Mouse (Mus musculus) right cerebral cortex, postnatal 14 days (tissue): ENCODE results near the gene Slc6a21.

ENCODE experiments used
- DNase-seq: peaks from one replicate; pipeline ENCODE4 v3.0.0; 2022

Gene Slc6a21

DNA sequence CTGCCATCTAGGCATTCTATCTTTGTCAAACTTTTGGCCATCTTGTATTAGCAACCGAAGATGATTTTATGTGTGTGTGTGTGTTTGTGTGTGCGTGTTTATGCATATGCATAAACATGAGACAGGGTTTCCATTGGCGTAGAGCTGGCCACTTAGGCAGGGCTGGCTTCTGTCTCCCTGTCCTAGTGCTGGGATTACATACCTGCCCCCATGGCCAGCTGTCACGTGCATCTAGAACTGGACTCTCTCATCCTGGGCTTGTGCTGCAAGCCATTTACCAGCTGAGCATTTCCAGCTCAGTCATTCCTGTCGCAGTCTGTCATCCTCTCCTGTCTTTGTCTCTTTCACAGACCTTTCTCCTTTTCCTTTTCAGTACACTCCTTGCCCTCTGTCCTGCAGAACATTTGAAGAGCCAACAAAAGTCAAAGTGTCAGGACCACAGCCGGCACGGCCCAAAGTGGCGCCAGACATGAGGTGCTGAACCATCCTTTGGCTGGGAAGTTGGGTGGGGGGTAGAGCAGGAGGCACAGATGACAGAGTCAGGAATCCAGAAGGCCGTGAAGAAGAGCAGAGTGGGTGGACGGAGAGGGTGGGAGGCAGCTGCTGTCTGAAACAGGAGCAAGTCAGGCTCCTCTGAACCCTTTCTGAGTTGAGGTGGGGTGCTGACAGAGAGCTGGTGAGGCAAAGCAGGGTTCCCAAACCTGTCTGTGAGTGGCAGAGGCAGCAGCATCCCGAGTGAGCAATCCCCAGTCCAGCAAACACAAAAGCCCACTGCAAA lies 20.1 kb upstream of the Slc6a21 start:
- DNase-seq: no peak

DNA sequence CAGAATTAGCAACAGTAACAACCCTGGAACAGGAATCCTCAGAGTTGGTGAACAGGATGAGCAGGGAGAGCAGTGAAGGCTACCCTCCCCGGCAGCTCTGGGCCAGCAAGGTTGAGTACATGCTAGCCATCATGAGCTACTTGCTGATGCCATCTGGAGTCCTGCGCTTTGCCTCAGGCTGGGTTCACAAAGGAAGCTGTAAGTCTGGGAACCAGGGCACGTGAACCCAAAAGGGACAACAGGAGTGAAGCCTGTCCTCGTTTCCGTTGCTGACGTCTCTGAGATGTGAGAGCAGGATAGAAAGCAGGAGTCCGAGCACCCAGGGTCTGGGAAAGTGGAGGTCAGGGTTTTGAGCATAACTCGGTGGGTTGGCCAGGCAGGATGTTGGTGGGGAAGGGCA lies 18.0 kb upstream of the Slc6a21 start:
- DNase-seq: no peak

GRCm38 (mm10) chr7:45262266-45262665 lies 15.0 kb upstream of the Slc6a21 start:
- no peak for DNase-seq

- no peak for DNase-seq
Measured at GRCm38 (mm10) chr7:45263006-45263607, 14.2 kb upstream of the Slc6a21 start.

GRCm38 (mm10) chr7:45264348-45264747 lies 13.0 kb upstream of the Slc6a21 start:
- DNase-seq: no peak

DNA sequence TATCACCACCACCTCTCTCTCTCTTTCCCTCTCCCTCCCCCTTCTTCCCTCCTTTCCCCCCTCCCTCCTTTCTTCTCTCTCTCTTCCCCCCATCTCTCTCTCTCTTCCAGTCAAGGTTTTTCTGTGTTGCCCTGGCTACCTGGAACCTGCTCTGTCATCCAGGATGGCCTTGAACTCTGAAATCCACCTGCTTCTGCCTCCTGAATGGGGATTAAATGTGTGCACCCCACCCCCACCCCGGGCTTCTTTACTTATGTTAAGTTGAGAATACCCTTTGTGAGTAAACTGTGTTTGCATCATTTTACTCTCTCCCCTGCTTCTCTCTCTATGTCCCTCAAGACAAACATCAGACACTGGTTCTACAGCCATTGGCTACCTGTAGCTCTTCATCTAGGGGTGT lies 11.8 kb upstream of the Slc6a21 start:
- DNase-seq: no peak

- no peak for DNase-seq
Measured at GRCm38 (mm10) chr7:45272786-45273412, 4.4 kb upstream of the Slc6a21 start.

- DNase-seq: no peak
Measured at GRCm38 (mm10) chr7:45273672-45274071, 3.6 kb upstream of the Slc6a21 start.

- DNase-seq: peak; percentile 1
Measured at GRCm38 (mm10) chr7:45286486-45286885, 9.2 kb downstream of the Slc6a21 start.

DNA sequence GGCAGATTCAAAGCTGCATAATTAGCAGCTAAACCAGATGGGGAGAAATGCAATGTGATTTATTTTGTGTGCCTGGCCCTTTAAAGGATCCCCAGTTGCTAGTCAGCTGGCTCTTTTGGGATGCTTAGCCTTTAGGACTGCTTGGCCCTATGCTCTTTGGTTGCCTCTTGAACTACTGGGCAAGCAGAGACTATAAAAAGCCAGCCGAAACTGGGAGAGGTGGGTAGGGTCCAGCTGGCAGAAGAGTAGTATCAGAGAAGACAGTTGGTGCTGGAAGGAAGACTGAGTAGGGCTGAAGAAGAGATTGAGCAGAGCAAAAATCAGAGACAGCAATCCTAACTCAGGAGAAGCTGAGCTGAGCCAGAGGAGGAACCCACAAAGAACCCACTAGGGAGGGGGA lies 19.3 kb downstream of the Slc6a21 start:
- DNase-seq: no peak

- no peak for DNase-seq
Measured at GRCm38 (mm10) chr7:45297563-45297962, 20.2 kb downstream of the Slc6a21 start.

DNA sequence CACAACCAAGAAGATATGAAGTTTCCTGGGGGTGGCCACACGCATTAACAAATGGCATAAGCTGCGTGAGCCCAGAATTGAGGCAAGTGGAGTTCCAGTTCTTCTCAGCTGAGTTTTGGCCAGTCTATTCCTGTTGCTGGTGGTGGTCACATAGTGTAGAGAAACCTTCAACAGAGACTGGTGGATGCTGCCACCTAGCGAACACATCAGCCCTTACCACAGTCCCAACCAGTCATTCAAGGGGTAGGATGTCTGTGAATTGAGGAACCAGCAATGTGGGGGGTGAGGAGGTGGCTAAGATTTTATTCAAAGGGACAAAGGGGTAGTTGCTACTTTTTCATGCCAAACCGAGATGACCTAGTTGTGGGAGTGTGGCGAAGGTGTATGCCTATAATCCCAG lies 22.4 kb downstream of the Slc6a21 start:
- peak; percentile 79 for DNase-seq

- peak; percentile 82 for DNase-seq
Measured at GRCm38 (mm10) chr7:45300270-45300669, 23.0 kb downstream of the Slc6a21 start.

DNA sequence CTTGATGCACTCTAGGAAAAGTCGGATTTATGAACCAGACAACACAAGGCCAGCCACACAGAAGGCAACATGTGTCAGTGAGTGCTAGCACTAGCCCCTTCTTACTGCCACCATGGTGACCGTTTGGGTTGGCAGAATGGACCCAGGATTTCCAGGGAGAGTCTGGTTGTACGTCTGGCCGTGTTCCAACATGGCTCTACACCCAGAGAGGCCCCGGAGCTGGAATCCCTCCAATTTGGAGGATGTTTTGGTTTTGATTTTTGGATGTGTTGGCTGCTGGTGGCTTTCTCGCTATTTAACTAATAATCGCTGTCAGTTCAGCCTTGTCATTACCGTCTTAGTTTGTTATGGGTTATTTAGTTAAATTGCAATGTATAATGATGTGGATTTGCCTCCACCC lies 25.3 kb downstream of the Slc6a21 start:
- no peak for DNase-seq

DNA sequence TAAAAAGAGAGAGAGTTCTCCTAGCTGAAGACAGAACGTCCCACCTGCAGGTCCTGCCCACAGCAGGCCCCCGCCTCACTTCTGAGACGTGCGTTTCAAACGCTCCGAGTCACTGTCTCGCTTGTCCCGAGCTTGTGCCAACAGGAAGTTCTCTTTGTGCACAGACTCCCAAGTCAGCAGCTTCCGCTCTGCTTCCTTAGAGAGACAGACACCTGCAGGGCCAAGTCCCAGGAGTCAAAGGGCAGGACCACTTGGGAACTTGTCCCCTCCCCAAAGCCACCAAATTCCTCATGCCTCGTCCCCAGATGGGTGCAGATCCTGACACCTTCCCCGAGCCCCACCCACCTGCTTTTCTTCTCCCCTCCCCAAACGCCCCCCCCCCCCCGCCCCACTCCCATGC lies 27.6 kb downstream of the Slc6a21 start:
- DNase-seq: no peak

- peak; percentile 69 for DNase-seq
Measured at GRCm38 (mm10) chr7:45305275-45305674, 28.0 kb downstream of the Slc6a21 start.

DNA sequence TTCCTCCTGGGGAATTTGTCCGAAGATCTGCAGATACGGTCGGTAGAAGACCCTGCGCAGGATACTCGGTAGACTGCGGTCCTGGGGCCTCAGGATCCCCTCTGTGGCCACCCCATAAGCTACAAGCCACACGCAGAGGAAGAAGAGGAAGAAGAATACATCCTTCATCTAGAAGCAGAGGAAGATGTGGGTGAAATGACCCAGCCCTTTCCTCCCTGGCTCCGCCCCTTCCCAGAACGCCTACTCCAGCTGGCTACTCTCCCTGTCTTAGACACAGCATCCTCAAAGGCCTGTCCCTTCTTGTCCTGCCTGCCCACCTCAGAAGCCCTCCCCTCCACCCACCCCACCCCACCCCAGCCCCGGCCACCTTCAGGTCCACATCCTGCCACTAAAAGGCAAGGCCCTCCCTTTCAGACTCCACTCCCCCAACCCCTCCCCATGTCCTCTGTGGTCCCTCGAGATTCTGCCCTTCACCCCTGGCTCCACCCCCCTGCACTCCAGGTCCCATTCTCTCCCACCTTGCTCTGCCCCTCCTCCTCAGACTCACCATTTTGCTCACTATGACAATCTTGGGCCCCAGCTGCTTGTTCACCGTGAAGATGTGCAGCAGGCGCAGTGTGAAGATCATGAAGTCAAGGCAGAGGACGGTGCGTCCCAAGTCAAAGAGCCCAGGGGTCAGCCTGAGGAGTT lies 31.4 kb downstream of the Slc6a21 start:
- no peak for DNase-seq

DNA sequence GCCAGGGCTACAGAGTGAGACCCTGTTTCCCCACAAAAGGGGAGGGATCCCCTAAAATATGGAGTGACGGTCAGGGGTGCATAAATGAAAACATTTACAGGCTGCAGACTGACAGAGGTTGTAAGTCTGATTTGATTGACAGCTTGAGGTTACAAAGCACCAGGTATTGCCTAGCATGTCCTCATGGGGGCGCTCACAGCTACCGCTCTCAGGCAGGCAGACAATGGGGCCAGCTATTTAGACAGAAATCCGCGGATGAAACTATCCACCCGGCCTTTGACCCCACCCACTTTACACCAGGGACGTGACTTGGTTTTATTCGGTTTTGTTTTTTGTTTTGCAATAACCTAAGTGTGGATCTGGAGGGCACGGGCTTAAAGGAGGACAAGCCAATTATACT lies 32.1 kb downstream of the Slc6a21 start:
- peak; percentile 61 for DNase-seq

DNA sequence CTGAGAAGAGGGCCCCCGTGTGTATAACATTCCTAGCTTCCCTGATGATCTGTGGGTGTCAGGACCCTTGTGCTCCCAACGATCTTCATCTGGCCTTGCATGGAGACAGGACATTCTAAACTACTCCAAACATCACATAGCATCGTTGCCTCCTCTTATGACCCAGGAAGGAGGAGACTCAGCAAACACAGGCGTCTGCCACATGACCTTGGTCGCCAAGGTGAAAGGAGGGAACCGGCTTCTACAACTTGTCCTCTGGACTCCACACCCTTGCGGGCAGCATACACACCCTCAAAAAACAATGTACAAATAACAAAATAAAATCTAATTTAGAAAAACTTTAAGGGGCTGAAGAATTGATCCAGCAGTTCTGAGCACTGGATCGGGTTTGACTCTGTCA lies 34.7 kb downstream of the Slc6a21 start:
- DNase-seq: no peak

DNA sequence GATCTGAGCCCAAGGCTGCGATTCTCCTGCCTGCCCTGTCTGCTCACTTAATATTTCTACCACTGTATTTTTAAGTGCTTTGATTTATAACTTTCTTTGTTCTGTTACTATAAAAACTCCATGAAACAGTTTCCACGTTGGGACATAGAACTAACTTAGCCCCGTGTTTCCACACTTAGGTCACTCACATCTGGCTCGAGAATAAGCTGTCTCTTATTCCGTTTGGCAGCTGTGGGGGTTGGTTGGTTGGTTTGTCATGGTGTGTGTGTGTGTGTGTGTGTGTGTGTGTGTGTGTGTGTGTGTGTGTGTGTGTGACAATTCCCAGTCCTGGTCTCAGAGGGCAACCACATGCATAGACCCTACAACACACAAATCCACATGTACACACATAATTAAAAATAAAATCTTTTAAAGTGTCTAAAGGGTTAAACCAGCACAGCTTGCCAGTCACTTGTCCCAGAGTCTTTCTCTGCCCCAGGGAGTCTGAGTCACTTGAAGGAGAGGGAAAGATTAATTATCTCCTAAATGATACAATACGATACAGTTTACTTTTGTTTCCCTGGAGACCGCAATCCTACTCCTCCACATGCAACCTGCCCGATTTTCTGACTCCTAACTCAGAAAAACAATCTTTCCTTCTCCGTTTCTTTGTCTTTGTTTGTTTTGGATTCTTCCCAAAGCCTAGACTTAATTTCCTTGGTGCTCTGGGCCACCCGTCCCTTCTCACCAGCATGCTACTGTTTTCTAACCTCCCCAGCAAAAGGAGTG lies 35.6 kb downstream of the Slc6a21 start:
- DNase-seq: no peak

DNA sequence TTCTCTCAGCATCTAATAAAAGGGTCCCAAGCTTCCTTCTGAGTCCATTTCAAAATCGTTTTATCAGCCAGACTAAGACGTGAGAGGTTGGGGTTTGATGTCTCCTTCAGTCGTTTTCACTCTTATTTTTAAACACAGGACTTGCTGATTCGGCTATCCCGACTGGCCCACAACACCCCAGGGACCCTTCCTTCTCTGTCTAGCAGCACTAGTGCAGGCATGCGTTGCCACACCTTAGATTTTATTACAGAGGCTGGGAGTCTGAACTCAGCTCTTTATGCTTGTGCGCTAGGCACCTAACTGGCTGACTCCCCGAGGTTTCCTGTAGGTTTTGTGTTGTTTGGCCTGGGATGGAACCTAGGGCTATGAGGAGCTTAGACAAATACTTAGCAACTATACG lies 36.2 kb downstream of the Slc6a21 start:
- DNase-seq: no peak

- DNase-seq: no peak
Measured at GRCm38 (mm10) chr7:45315182-45315701, 37.9 kb downstream of the Slc6a21 start.

DNA sequence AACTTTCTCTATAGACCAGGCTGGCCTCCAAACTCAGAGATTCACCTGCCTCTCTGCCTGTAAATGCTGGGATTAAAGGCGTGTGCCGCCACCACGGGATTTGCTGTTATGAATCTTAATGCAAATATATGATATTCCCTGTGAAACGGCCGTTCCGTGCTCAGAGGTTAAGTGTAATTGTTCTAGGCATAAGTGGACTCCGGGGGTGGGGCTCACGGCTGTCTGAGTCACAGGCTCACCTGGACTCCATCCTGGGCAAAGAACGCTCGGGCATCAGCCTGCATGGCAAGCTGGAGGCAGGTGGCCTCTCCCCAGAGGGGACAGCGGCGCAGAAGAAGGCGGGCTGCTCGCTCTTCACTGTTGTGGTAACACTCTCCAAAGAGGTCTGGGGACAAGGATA lies 39.2 kb downstream of the Slc6a21 start:
- no peak for DNase-seq
